Mouse (Mus musculus): ENCODE results near the gene Stk33. TPM values are rescaled to one million over a fixed set of nuclear protein-coding genes. Genes with fewer than 3 reads are reported as not detected.
"Not testable (repeated sequence)": the region's sequence is repeated elsewhere in the genome, so short reads cannot be mapped to it uniquely, and the experiment has no call there.

The Stk33 gene
- 1 to 10 TPM; 1.1 to 2.9 (median 2.0) TPM for total RNA-seq (2022)

GRCm38 (mm10) chr7:109438781-109439591, at the start of gene Stk33:
Gene Stk33, minus strand, starts transcription at chr7:109439081.
- peak; percentile 14 to 18 for DNase-seq (ENCODE audit: low spot score in 2 of 2)

GRCm38 (mm10) chr7:109484221-109484620, 45.3 kb upstream of the Stk33 start:
- no peak for DNase-seq (ENCODE audit: low spot score in 2 of 2)

GRCm38 (mm10) chr7:109480765-109481197, 41.9 kb upstream of the Stk33 start:
- DNase-seq (ENCODE audit: low spot score in 2 of 2), result no peak

GRCm38 (mm10) chr7:109477926-109478325, 39.0 kb upstream of the Stk33 start:
- DNase-seq (ENCODE audit: low spot score in 2 of 2), result no peak

GRCm38 (mm10) chr7:109470700-109471099, 31.8 kb upstream of the Stk33 start:
- no peak for DNase-seq (ENCODE audit: low spot score in 2 of 2)

DNA sequence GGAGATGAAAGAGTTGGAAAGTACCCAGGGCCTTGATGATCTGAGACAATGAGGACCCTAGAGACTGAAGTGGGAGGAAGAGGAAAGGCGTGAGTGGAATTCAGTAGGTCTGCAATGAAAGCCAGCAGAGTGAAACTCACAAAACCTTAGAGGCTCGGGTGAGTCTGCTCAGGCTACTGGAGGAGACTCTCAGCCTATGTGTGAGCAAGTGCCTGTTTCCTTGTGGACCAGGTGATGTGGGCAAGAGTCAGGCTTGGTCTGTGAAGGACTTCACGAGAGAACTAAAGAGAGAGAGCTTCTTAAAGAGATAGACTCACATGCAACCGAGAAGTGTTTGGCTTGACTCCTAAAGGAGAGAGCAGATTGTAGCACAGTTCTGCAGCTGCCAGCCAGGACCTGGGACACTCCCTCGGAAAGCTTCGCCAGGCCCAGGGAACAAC, 29.4 kb upstream of the Stk33 start:
- no peak for DNase-seq (ENCODE audit: low spot score in 2 of 2)

GRCm38 (mm10) chr7:109467591-109467990, 28.7 kb upstream of the Stk33 start:
- peak in 1 of 2 experiments; percentile 41 for DNase-seq (ENCODE audit: low spot score in 2 of 2)

- DNase-seq (ENCODE audit: low spot score in 2 of 2), result no peak
Measured at GRCm38 (mm10) chr7:109460698-109461097, 21.8 kb upstream of the Stk33 start.

DNA sequence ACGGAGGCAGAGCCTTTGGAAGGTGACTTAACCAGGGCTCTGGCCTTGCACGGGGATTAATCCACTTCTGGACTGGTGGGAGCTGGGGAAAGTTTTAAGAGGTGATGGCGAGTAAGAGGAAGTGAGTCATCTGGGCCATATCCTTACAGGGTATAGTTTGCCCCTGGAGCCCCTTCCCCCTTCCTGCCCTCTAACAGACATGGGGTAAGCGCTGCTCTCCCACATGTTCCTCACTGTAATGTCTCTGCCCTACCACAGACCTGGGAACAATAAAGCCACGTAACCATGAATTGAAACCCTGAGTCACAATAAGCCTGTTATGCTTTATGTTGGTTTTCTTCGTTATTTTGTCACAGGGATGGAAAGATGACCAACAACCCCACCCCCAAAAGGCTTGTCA, 17.7 kb upstream of the Stk33 start:
- DNase-seq (ENCODE audit: low spot score in 2 of 2), result no peak

DNA sequence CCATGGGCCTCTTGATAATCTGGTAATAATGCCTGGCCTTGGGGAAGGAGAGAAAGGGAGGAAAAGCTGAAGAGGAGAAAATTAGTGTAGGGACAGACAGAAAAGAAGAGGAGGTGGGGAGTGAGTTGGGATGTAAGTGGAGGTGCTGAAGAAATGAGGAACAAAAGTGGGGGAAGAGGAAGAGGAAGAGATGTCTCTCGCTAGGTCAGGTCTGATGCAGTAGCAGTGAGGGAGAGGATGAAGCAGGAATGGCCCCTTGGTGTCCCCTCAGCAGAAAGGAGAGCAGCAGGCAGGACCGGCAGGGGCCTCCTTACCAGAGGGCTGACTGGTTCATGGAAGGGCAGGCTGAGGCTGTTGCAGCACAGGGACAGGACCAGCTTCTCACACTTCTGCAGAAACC, 16.9 kb upstream of the Stk33 start:
- no peak for DNase-seq (ENCODE audit: low spot score in 2 of 2)

DNA sequence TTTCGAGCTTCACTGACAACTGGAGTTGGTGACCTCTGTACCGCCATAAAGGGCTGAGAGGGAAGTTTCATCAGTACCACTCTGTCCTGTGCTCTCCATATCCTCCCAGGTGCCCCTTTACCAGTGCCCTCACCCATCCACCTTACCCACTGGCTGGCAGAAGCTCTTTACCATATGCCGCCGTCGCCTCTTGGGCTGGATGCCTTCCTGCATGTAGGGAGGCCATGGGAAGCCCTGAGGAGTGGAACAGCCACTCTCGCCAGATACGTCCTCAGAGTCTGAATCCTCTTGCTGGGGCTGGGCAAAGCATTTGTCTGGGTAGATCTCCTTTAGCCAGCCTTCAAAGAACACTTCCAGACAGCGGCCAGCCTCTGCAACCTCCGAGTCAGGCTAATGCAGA, 16.0 kb upstream of the Stk33 start:
- DNase-seq (ENCODE audit: low spot score in 2 of 2), result no peak

- DNase-seq (ENCODE audit: low spot score in 2 of 2), result no peak
Measured at GRCm38 (mm10) chr7:109448060-109448459, 9.2 kb upstream of the Stk33 start.

GRCm38 (mm10) chr7:109445012-109445411, 6.1 kb upstream of the Stk33 start:
- DNase-seq (ENCODE audit: low spot score in 2 of 2), result peak in 1 of 2 experiments; percentile 53

- no peak for DNase-seq (ENCODE audit: low spot score in 2 of 2)
Measured at GRCm38 (mm10) chr7:109442739-109443138, 3.9 kb upstream of the Stk33 start.

GRCm38 (mm10) chr7:109440697-109441269, 1.9 kb upstream of the Stk33 start:
- no peak for DNase-seq (ENCODE audit: low spot score in 2 of 2)

- DNase-seq (ENCODE audit: low spot score in 2 of 2), result no peak
Measured at GRCm38 (mm10) chr7:109424422-109425159, 14.3 kb downstream of the Stk33 start.

- DNase-seq (ENCODE audit: low spot score in 2 of 2), result no peak
Measured at GRCm38 (mm10) chr7:109422803-109423202, 16.1 kb downstream of the Stk33 start.

- peak in 1 of 2 experiments; percentile 15 for DNase-seq (ENCODE audit: low spot score in 2 of 2)
Measured at GRCm38 (mm10) chr7:109405491-109405890, 33.4 kb downstream of the Stk33 start.

GRCm38 (mm10) chr7:109399299-109399698, 39.6 kb downstream of the Stk33 start:
- DNase-seq (ENCODE audit: low spot score in 2 of 2), result no peak

DNA sequence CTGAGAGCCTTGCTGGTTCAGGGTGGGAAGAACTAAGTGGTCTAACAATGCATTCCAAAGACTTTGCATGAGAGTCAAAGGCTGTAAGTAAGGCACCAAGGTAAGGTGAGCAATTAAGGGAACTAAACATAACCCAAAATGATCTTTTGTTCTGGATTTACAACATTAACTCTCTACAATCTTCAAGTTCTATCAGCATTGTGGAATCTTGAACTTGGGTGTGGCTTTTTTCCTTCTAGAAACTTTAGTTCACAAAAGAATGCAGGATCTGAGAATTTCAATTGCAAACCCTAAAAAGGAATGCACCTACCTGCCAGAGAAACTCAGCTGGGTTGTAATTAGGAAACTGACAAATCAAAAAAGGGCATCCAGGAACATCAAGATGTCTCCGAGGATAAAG, 57.8 kb downstream of the Stk33 start:
- no peak for DNase-seq (ENCODE audit: low spot score in 2 of 2)

DNA sequence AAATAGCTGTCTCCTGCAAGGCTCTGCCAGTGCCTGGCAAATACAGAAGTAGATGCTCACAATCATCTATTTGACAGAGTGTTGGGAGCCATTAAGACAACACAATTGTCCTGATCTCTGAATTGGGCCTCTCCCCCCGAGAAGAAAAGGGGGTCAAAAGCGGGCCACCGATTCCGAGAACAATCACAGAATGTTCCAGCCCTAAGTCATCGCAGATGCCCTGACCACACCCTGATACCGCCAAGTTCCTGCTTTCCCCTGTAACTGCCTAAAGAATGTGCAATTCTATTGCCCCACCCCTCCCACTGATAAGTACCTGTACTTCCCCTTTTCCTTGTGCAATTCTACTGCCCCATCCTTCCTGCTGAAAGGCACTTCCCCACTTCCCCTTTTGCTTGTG, 65.3 kb downstream of the Stk33 start:
- DNase-seq (ENCODE audit: low spot score in 2 of 2), result not testable (repeated sequence)

Measured in left cerebral cortex, adult 8-10 months (tissue).